Mouse (Mus musculus) MEL (cell line): ENCODE results near the gene Pex10. TPM values are rescaled to one million over a fixed set of nuclear protein-coding genes. Genes with fewer than 3 reads are reported as not detected.

Experiments
- DNase-seq: peaks from one replicate; pipeline ENCODE4 v3.0.0; 2011; ENCODE audit warnings: low read depth, low spot score
- H3K27ac ChIP-seq: 2 replicates; pipeline ENCODE4 v1.5.1; 2012; ENCODE audit warnings: low read depth, mild to moderate bottlenecking, control low read depth, low read length, moderate library complexity; ENCODE audit not compliant: control insufficient read depth
- H3K27me3 ChIP-seq, 2 experiments: fragments of 150-350 bp in 1 of 2; sonication (generic) in 1 of 2; 2 replicates each; pipeline ENCODE4 v1.6.1; 2012; ENCODE audit warnings: low read length in 2 of 2, mild to moderate bottlenecking in 2 of 2, improper control_type of control experiment in 1 of 2, moderate library complexity in 1 of 2; ENCODE audit not compliant: insufficient read depth in 2 of 2, control insufficient read depth in 1 of 2
- H3K36me3 ChIP-seq, 2 experiments: 2 replicates each; pipeline ENCODE4 v1.6.1; 2012 to 2014; ENCODE audit warnings: low read length in 2 of 2, improper control_type of control experiment in 1 of 2, inconsistent platforms in 1 of 2, mild to moderate bottlenecking in 1 of 2; ENCODE audit not compliant: insufficient read depth in 2 of 2, control insufficient read depth in 1 of 2
- H3K4me1 ChIP-seq, 2 experiments: fragments of 150-350 bp in 1 of 2; sonication (generic) in 1 of 2; 2 replicates each; pipeline ENCODE4 v1.6.1; 2012; ENCODE audit warnings: low read length in 2 of 2, improper control_type of control experiment in 1 of 2, mild to moderate bottlenecking in 1 of 2; ENCODE audit not compliant: insufficient read depth in 2 of 2, control insufficient read depth in 1 of 2
- H3K4me3 ChIP-seq, 2 experiments: fragments of 150-350 bp in 1 of 2; sonication (generic) in 1 of 2; 2 replicates each; pipeline ENCODE4 v1.5.1; 2012; ENCODE audit warnings: low read depth in 2 of 2, low read length in 2 of 2, mild to moderate bottlenecking in 2 of 2, moderate library complexity in 2 of 2, control low read depth in 1 of 2, improper control_type of control experiment in 1 of 2; ENCODE audit not compliant: control insufficient read depth in 1 of 2, insufficient read depth in 1 of 2
- H3K79me2 ChIP-seq: 2 replicates; pipeline ENCODE4 v1.6.1; 2012; ENCODE audit warnings: mild to moderate bottlenecking, low read length, moderate library complexity; ENCODE audit not compliant: control insufficient read depth, poor library complexity, insufficient read depth
- H3K9ac ChIP-seq: 2 replicates; pipeline ENCODE4 v1.6.1; 2012; ENCODE audit warnings: low read depth, mild to moderate bottlenecking, control low read depth, low read length, moderate library complexity; ENCODE audit not compliant: control insufficient read depth, poor library complexity, severe bottlenecking
- H3K9me3 ChIP-seq: fragments of 150-350 bp; sonication (generic); replicated peaks from 2 replicates; pipeline ENCODE4 v1.6.1; 2012; ENCODE audit warnings: mild to moderate bottlenecking, low read length, improper control_type of control experiment, moderate library complexity; ENCODE audit not compliant: insufficient read depth
- BHLHE40 ChIP-seq: IDR thresholded peaks from 2 replicates; pipeline ENCODE4 v1.6.1; 2012; ENCODE audit warnings: low read depth, mild to moderate bottlenecking, inconsistent platforms, low read length, improper control_type of control experiment, borderline replicate concordance
- CHD1 ChIP-seq: IDR thresholded peaks from 2 replicates; pipeline ENCODE4 v1.6.1; 2012; ENCODE audit warnings: low read depth, mild to moderate bottlenecking, inconsistent platforms, low read length, improper control_type of control experiment
- CTCF ChIP-seq, 3 experiments: IDR thresholded peaks in 2 of 3; conservative IDR thresholded peaks in 1 of 3; 2 replicates each; pipeline ENCODE4 v1.5.1; 2011 to 2012; ENCODE audit warnings: low read length in 3 of 3, low read depth in 2 of 3, mild to moderate bottlenecking in 2 of 3, improper control_type of control experiment in 1 of 3, inconsistent platforms in 1 of 3, mixed read lengths in 1 of 3, moderate library complexity in 1 of 3; ENCODE audit not compliant: control insufficient read depth in 1 of 3, insufficient read depth in 1 of 3, poor library complexity in 1 of 3, severe bottlenecking in 1 of 3
- E2F4 ChIP-seq: IDR thresholded peaks from 2 replicates; pipeline ENCODE4 v1.6.1; 2011; ENCODE audit warnings: low read depth, low read length, improper control_type of control experiment, borderline replicate concordance
- EP300 ChIP-seq, 2 experiments: IDR thresholded peaks; 2 replicates each; pipeline ENCODE4 v1.6.1; 2011; ENCODE audit warnings: improper control_type of control experiment in 2 of 2, low read length in 2 of 2, low read depth in 1 of 2, mild to moderate bottlenecking in 1 of 2
- ETS1 ChIP-seq: IDR thresholded peaks from 2 replicates; pipeline ENCODE4 v1.6.1; 2012; ENCODE audit warnings: low read depth, mild to moderate bottlenecking, inconsistent platforms, low read length, improper control_type of control experiment, moderate library complexity
- GABPA ChIP-seq: IDR thresholded peaks from 2 replicates; pipeline ENCODE4 v1.6.1; 2012; ENCODE audit warnings: low read depth, mild to moderate bottlenecking, inconsistent platforms, low read length, improper control_type of control experiment, moderate library complexity
- GATA1 ChIP-seq: IDR thresholded peaks from 2 replicates; pipeline ENCODE4 v1.6.1; 2011; ENCODE audit warnings: low read depth, low read length, improper control_type of control experiment
- HCFC1 ChIP-seq: IDR thresholded peaks from 2 replicates; pipeline ENCODE4 v1.6.1; 2012; ENCODE audit warnings: low read depth, mild to moderate bottlenecking, inconsistent platforms, low read length, improper control_type of control experiment, moderate library complexity
- JUND ChIP-seq: IDR thresholded peaks from 2 replicates; pipeline ENCODE4 v1.6.1; 2011; ENCODE audit warnings: low read depth, mild to moderate bottlenecking, improper control_type of control experiment, low read length
- MAX ChIP-seq: IDR thresholded peaks from 2 replicates; pipeline ENCODE4 v1.6.1; 2011; ENCODE audit warnings: low read length, improper control_type of control experiment
- MEF2A ChIP-seq: IDR thresholded peaks from 2 replicates; pipeline ENCODE4 v1.6.1; 2014; ENCODE audit warnings: low read depth, mild to moderate bottlenecking, inconsistent platforms, low read length, improper control_type of control experiment; ENCODE audit not compliant: poor library complexity, insufficient replicate concordance, severe bottlenecking; ENCODE audit errors: extremely low read depth
- MXI1 ChIP-seq: IDR thresholded peaks from 2 replicates; pipeline ENCODE4 v1.6.1; 2011; ENCODE audit warnings: mild to moderate bottlenecking, low read depth, low read length, improper control_type of control experiment
- MYB ChIP-seq: IDR thresholded peaks from 2 replicates; pipeline ENCODE4 v1.6.1; 2011; ENCODE audit warnings: mild to moderate bottlenecking, low read depth, low read length, improper control_type of control experiment
- NRF1 ChIP-seq: IDR thresholded peaks from 2 replicates; pipeline ENCODE4 v1.6.1; 2014; ENCODE audit warnings: low read depth, mild to moderate bottlenecking, inconsistent platforms, low read length, improper control_type of control experiment, moderate library complexity; ENCODE audit not compliant: poor library complexity, insufficient read depth, severe bottlenecking
- POLR2AphosphoS2 ChIP-seq: IDR thresholded peaks from 2 replicates; pipeline ENCODE4 v1.6.1; 2011; ENCODE audit warnings: low read length, improper control_type of control experiment
- POLR2AphosphoS5 ChIP-seq: IDR thresholded peaks from 2 replicates; pipeline ENCODE4 v1.6.1; 2012; ENCODE audit warnings: low read depth, borderline replicate concordance, mild to moderate bottlenecking, inconsistent platforms, low read length, moderate library complexity, mixed read lengths
- RCOR1 ChIP-seq: IDR thresholded peaks from 2 replicates; pipeline ENCODE4 v1.6.1; 2012; ENCODE audit warnings: low read depth, mild to moderate bottlenecking, inconsistent platforms, low read length, improper control_type of control experiment
- SIN3A ChIP-seq: IDR thresholded peaks from 2 replicates; pipeline ENCODE4 v1.6.1; 2012; ENCODE audit warnings: low read length, improper control_type of control experiment, inconsistent platforms
- SMC3 ChIP-seq: IDR thresholded peaks from 2 replicates; pipeline ENCODE4 v1.6.1; 2011; ENCODE audit warnings: low read depth, low read length, improper control_type of control experiment
- TBP ChIP-seq: IDR thresholded peaks from 2 replicates; pipeline ENCODE4 v1.8.0; 2011; ENCODE audit warnings: low read depth, low read length, improper control_type of control experiment
- TCF12 ChIP-seq: IDR thresholded peaks from 2 replicates; pipeline ENCODE4 v1.6.1; 2014; ENCODE audit warnings: low read depth, mild to moderate bottlenecking, inconsistent platforms, low read length, improper control_type of control experiment, moderate library complexity
- USF2 ChIP-seq, 2 experiments: IDR thresholded peaks; 2 replicates each; pipeline ENCODE4 v1.6.1; 2011 to 2012; ENCODE audit warnings: improper control_type of control experiment in 2 of 2, low read length in 2 of 2, borderline replicate concordance in 1 of 2, inconsistent platforms in 1 of 2, low read depth in 1 of 2, mild to moderate bottlenecking in 1 of 2; ENCODE audit not compliant: insufficient read depth in 1 of 2
- ZC3H11A ChIP-seq: IDR thresholded peaks from 2 replicates; pipeline ENCODE4 v1.6.1; 2012; ENCODE audit warnings: low read depth, mild to moderate bottlenecking, inconsistent platforms, low read length, improper control_type of control experiment
- ZNF384 ChIP-seq: IDR thresholded peaks from 2 replicates; pipeline ENCODE4 v1.6.1; 2012; ENCODE audit warnings: low read depth, mild to moderate bottlenecking, inconsistent platforms, low read length, improper control_type of control experiment
- polyA plus RNA-seq, 2 experiments: library from polyadenylated mRNA; stranded (reverse) in 1 of 2; unstranded in 1 of 2; fragments of >175 nt in 1 of 2; fragments of >200 nt in 1 of 2; gene quantifications; 2 replicates each; pipeline versions ENCODE4 v1.2.1 to v1.2.4; 2012; ENCODE audit warnings: low replicate concordance in 2 of 2, low read depth in 1 of 2; ENCODE audit not compliant: insufficient read length in 2 of 2, insufficient read depth in 1 of 2, missing spikeins in 1 of 2
- total RNA-seq: library from RNA; depleted of rRNA; stranded (reverse); fragments of 300-350 nt; gene quantifications from 2 replicates; pipeline ENCODE4 v1.2.3, GENCODE M21; 2012

Gene Pex10
- total and polyA plus RNA-seq, 3 experiments = 15.8 to 21.8 TPM; not detected in 1

GRCm38 (mm10) chr4:155024170-155025010, 42.4 kb upstream of the Pex10 start:
- TF ChIP-seq ZC3H11A = no peak
- no peak for TF ChIP-seq ZNF384
- no peak for TF ChIP-seq MEF2A
- TF ChIP-seq RCOR1 = no peak
- no peak for TF ChIP-seq BHLHE40
- no peak for TF ChIP-seq MYB
- no peak for TF ChIP-seq USF2 (IDR thresholded peaks at IDR 0.05; ENCODE audit: borderline replicate concordance in 1 of 2, insufficient read depth in 1 of 2, low read depth in 1 of 2, low read length in 2 of 2)
- TF ChIP-seq TBP = no peak
- TF ChIP-seq GATA1 = no peak
- TF ChIP-seq CTCF (IDR thresholded peaks at IDR 0.05 in 2 of 3, conservative IDR thresholded peaks at IDR 0.05 in 1 of 3; ENCODE audit: control insufficient read depth in 1 of 3, insufficient read depth in 1 of 3, low read depth in 2 of 3, low read length in 3 of 3, poor library complexity in 1 of 3, severe bottlenecking in 1 of 3) = no peak
- TF ChIP-seq CHD1 = no peak
- no peak for TF ChIP-seq POLR2AphosphoS2
- no peak for TF ChIP-seq HCFC1
- no peak for TF ChIP-seq ETS1
- no peak for TF ChIP-seq POLR2AphosphoS5
- no peak for TF ChIP-seq SIN3A
- no peak for TF ChIP-seq E2F4
- Histone ChIP-seq H3K4me1 (no peaks in the 10 kb centered on the region), H3K36me3 (no peaks in the 10 kb centered on the region), H3K4me3 (no peak overlapping the region), H3K27me3 (no peaks in the 10 kb centered on the region), H3K9ac (no peak overlapping the region), H3K79me2 (no peaks in the 10 kb centered on the region), H3K9me3 (no peaks in the 10 kb centered on the region), H3K27ac (no peak overlapping the region)
- DNase-seq = no peak

GRCm38 (mm10) chr4:155033115-155033514, 33.7 kb upstream of the Pex10 start:
- Histone ChIP-seq H3K9me3 (no peaks in the 10 kb centered on the region), H3K27me3 (peaks cover 0 to 4% of the 10 kb centered on the region in 2 experiments; a peak in 3 of 4 replicates)

More at GRCm38 (mm10) chr4:155033115-155033514, 33.7 kb upstream of the Pex10 start:
- TF ChIP-seq SMC3 (no peak), ZNF384 (no peak), POLR2AphosphoS2 (no peak), EP300 (IDR thresholded peaks at IDR 0.05; ENCODE audit: low read depth in 1 of 2, low read length in 2 of 2) (no peak), ETS1 (no peak), TBP (no peak), USF2 (IDR thresholded peaks at IDR 0.05; ENCODE audit: borderline replicate concordance in 1 of 2, insufficient read depth in 1 of 2, low read depth in 1 of 2, low read length in 2 of 2) (no peak), JUND (no peak), ZC3H11A (no peak), GABPA (no peak), BHLHE40 (no peak), HCFC1 (no peak), MAX (no peak), MXI1 (no peak), NRF1 (no peak), TCF12 (no peak), GATA1 (no peak), SIN3A (no peak)
- Histone ChIP-seq H3K4me1 (no peaks in the 10 kb centered on the region), H3K79me2 (no peaks in the 10 kb centered on the region), H3K4me3 (no peak overlapping the region), H3K27ac (no peak overlapping the region), H3K9ac (no peak overlapping the region), H3K36me3 (no peaks in the 10 kb centered on the region)
- DNase-seq = no peak
